Mouse (Mus musculus): ENCODE data around the gene Senp1. TPM values are rescaled to one million over a fixed set of nuclear protein-coding genes. Genes with fewer than 3 reads are reported as not detected.

Senp1 gene
- polyA plus RNA-seq, 1 experiment from 2014 or later = 24.3 TPM

GRCm38 (mm10) chr15:98069566-98070245 lies 23.8 kb downstream of the Senp1 start:
- H3K27ac ChIP-seq = no peak overlapping the region
- H3K4me1 ChIP-seq = no peaks in the 10 kb centered on the region
- H3K9me3 ChIP-seq = no peaks in the 10 kb centered on the region
- WGBS = 91% methylated on average over 8 of the region's 8 CpGs
- no peak overlapping the region for H3K9ac ChIP-seq
- no peak overlapping the region for H3K4me2 ChIP-seq
- H3K27me3 ChIP-seq (replicated peaks) = no peaks in the 10 kb centered on the region
- no peak for ATAC-seq (replicated peaks)
- peaks cover 41% of the 10 kb centered on the region for H3K36me3 ChIP-seq (replicated peaks)
- no peak overlapping the region for H3K4me3 ChIP-seq

GRCm38 (mm10) chr15:98068506-98068905 lies 25.0 kb downstream of the Senp1 start:
- no peak overlapping the region for H3K27ac ChIP-seq
- ATAC-seq (replicated peaks) = no peak
- no peaks in the 10 kb centered on the region for H3K9me3 ChIP-seq
- no peaks in the 10 kb centered on the region for H3K27me3 ChIP-seq (replicated peaks)
- H3K4me1 ChIP-seq = no peaks in the 10 kb centered on the region
- 90% methylated on average over 9 of the region's 9 CpGs for WGBS
- H3K4me2 ChIP-seq = no peak overlapping the region
- H3K4me3 ChIP-seq = no peak overlapping the region
- H3K9ac ChIP-seq = no peak overlapping the region
- peaks cover 45% of the 10 kb centered on the region for H3K36me3 ChIP-seq (replicated peaks)

GRCm38 (mm10) chr15:98067492-98067891 lies 26.1 kb downstream of the Senp1 start:
- 60% methylated on average over 3 of the region's 3 CpGs for WGBS
- no peaks in the 10 kb centered on the region for H3K27me3 ChIP-seq (replicated peaks)
- no peak overlapping the region for H3K27ac ChIP-seq
- no peaks in the 10 kb centered on the region for H3K4me1 ChIP-seq
- H3K4me3 ChIP-seq = no peak overlapping the region
- H3K9ac ChIP-seq = no peak overlapping the region
- no peak overlapping the region for H3K4me2 ChIP-seq
- H3K36me3 ChIP-seq (replicated peaks) = peaks cover 50% of the 10 kb centered on the region
- no peak for ATAC-seq (replicated peaks)
- H3K9me3 ChIP-seq = no peaks in the 10 kb centered on the region

- Histone ChIP-seq H3K9ac (no peak overlapping the region), H3K27me3 (replicated peaks) (no peaks in the 10 kb centered on the region), H3K27ac (no peak overlapping the region), H3K4me1 (no peaks in the 10 kb centered on the region), H3K4me3 (no peak overlapping the region), H3K9me3 (no peaks in the 10 kb centered on the region), H3K36me3 (replicated peaks) (peaks cover 56% of the 10 kb centered on the region), H3K4me2 (no peak overlapping the region)
- ATAC-seq (replicated peaks) = no peak
- 96% methylated on average over 12 of the region's 12 CpGs for WGBS
Measured at GRCm38 (mm10) chr15:98066602-98067001, 26.9 kb downstream of the Senp1 start.

- H3K36me3 ChIP-seq (replicated peaks) = peaks cover 55% of the 10 kb centered on the region
- H3K4me2 ChIP-seq = no peak overlapping the region
- H3K9me3 ChIP-seq = no peaks in the 10 kb centered on the region
- ATAC-seq (replicated peaks) = no peak
- H3K4me3 ChIP-seq = no peak overlapping the region
- H3K9ac ChIP-seq = no peak overlapping the region
- no peak overlapping the region for H3K27ac ChIP-seq
- no peaks in the 10 kb centered on the region for H3K4me1 ChIP-seq
- WGBS = 90% methylated on average over 5 of the region's 5 CpGs
- H3K27me3 ChIP-seq (replicated peaks) = no peaks in the 10 kb centered on the region
Measured at GRCm38 (mm10) chr15:98065881-98066280, 27.7 kb downstream of the Senp1 start.

- Histone ChIP-seq H3K4me1 (no peaks in the 10 kb centered on the region), H3K9me3 (no peaks in the 10 kb centered on the region), H3K4me2 (no peak overlapping the region), H3K9ac (no peak overlapping the region), H3K27ac (no peak overlapping the region), H3K36me3 (replicated peaks) (peaks cover 18% of the 10 kb centered on the region), H3K4me3 (no peak overlapping the region), H3K27me3 (replicated peaks) (no peaks in the 10 kb centered on the region)
- WGBS = 25% methylated on average over 5 of the region's 5 CpGs
- ATAC-seq (replicated peaks) = no peak
Measured at GRCm38 (mm10) chr15:98055246-98055645, 38.3 kb downstream of the Senp1 start.

- Histone ChIP-seq H3K36me3 (replicated peaks) (peaks cover 16% of the 10 kb centered on the region), H3K27ac (no peak overlapping the region), H3K9ac (no peak overlapping the region), H3K4me2 (no peak overlapping the region), H3K4me1 (no peaks in the 10 kb centered on the region), H3K27me3 (replicated peaks) (no peaks in the 10 kb centered on the region), H3K4me3 (no peak overlapping the region), H3K9me3 (no peaks in the 10 kb centered on the region)
- 95% methylated on average over 5 of the region's 5 CpGs for WGBS
- ATAC-seq (replicated peaks) = no peak
Measured at GRCm38 (mm10) chr15:98051685-98052084, 41.9 kb downstream of the Senp1 start.

- H3K9me3 ChIP-seq = no peaks in the 10 kb centered on the region
- no peaks in the 10 kb centered on the region for H3K27me3 ChIP-seq (replicated peaks)
- 94% methylated on average over 13 of the region's 13 CpGs for WGBS
- no peak overlapping the region for H3K4me3 ChIP-seq
- no peak for ATAC-seq (replicated peaks)
- H3K9ac ChIP-seq = no peak overlapping the region
- no peak overlapping the region for H3K4me2 ChIP-seq
- H3K36me3 ChIP-seq (replicated peaks) = peaks cover 32% of the 10 kb centered on the region
- H3K27ac ChIP-seq = no peak overlapping the region
- no peaks in the 10 kb centered on the region for H3K4me1 ChIP-seq
Measured at GRCm38 (mm10) chr15:98048918-98049700, 44.4 kb downstream of the Senp1 start.

- no peak for ATAC-seq (replicated peaks)
- Histone ChIP-seq H3K27me3 (replicated peaks) (no peaks in the 10 kb centered on the region), H3K9ac (no peak overlapping the region), H3K4me3 (no peak overlapping the region), H3K4me1 (no peaks in the 10 kb centered on the region), H3K36me3 (replicated peaks) (peaks cover 50% of the 10 kb centered on the region), H3K27ac (no peak overlapping the region), H3K9me3 (no peaks in the 10 kb centered on the region), H3K4me2 (no peak overlapping the region)
- WGBS = 96% methylated on average over 5 of the region's 5 CpGs
Measured at GRCm38 (mm10) chr15:98044387-98044786, 49.2 kb downstream of the Senp1 start.

- no peaks in the 10 kb centered on the region for H3K4me1 ChIP-seq
- H3K27me3 ChIP-seq (replicated peaks) = no peaks in the 10 kb centered on the region
- H3K4me2 ChIP-seq = no peak overlapping the region
- H3K36me3 ChIP-seq (replicated peaks) = peaks cover 54% of the 10 kb centered on the region
- H3K9me3 ChIP-seq = no peaks in the 10 kb centered on the region
- H3K27ac ChIP-seq = no peak overlapping the region
- H3K9ac ChIP-seq = no peak overlapping the region
- no peak overlapping the region for H3K4me3 ChIP-seq
- ATAC-seq (replicated peaks) = no peak
- WGBS = 97% methylated on average over 6 of the region's 6 CpGs
Measured at GRCm38 (mm10) chr15:98043967-98044366, 49.6 kb downstream of the Senp1 start.

GRCm38 (mm10) chr15:98042508-98042907 lies 51.0 kb downstream of the Senp1 start:
- Histone ChIP-seq H3K27me3 (replicated peaks) (no peaks in the 10 kb centered on the region), H3K9me3 (no peaks in the 10 kb centered on the region), H3K4me1 (no peaks in the 10 kb centered on the region), H3K9ac (no peak overlapping the region), H3K4me3 (no peak overlapping the region), H3K36me3 (replicated peaks) (peaks cover 49% of the 10 kb centered on the region), H3K27ac (no peak overlapping the region), H3K4me2 (no peak overlapping the region)
- no peak for ATAC-seq (replicated peaks)
- WGBS = 86% methylated on average over 12 of the region's 12 CpGs

GRCm38 (mm10) chr15:98039682-98040081 lies 53.9 kb downstream of the Senp1 start:
- no peak for ATAC-seq (replicated peaks)
- WGBS = 89% methylated on average over 10 of the region's 10 CpGs
- H3K9me3 ChIP-seq = no peaks in the 10 kb centered on the region
- no peak overlapping the region for H3K4me3 ChIP-seq
- H3K36me3 ChIP-seq (replicated peaks) = peaks cover 29% of the 10 kb centered on the region
- H3K9ac ChIP-seq = no peak overlapping the region
- no peak overlapping the region for H3K27ac ChIP-seq
- no peak overlapping the region for H3K4me2 ChIP-seq
- no peaks in the 10 kb centered on the region for H3K4me1 ChIP-seq
- no peaks in the 10 kb centered on the region for H3K27me3 ChIP-seq (replicated peaks)

GRCm38 (mm10) chr15:98036578-98036977 lies 57.0 kb downstream of the Senp1 start:
- H3K9ac ChIP-seq = no peak overlapping the region
- H3K4me3 ChIP-seq = no peak overlapping the region
- no peaks in the 10 kb centered on the region for H3K4me1 ChIP-seq
- H3K27ac ChIP-seq = no peak overlapping the region
- ATAC-seq (replicated peaks) = no peak
- no peak overlapping the region for H3K4me2 ChIP-seq
- WGBS = 95% methylated on average over 5 of the region's 5 CpGs
- H3K36me3 ChIP-seq (replicated peaks) = peaks cover 9% of the 10 kb centered on the region; the same call in 1 of the 2 replicates
- H3K27me3 ChIP-seq (replicated peaks) = no peaks in the 10 kb centered on the region
- H3K9me3 ChIP-seq = no peaks in the 10 kb centered on the region

All from midbrain, embryonic 15.5 days (tissue).